Mouse (Mus musculus) lung, postnatal 0 days (tissue): Measurements from ENCODE around the gene Pde2a. TPM values are rescaled to one million over a fixed set of nuclear protein-coding genes. Genes with fewer than 3 reads are reported as not detected.

Experiments used
- ATAC-seq: fragments of 200-750 bp; cut with Nextera tagmentation; 2 replicates; pipeline ENCODE4 v1.8.0; 2017; ENCODE audit warnings: moderate library complexity
- DNase-seq: peaks from one replicate; pipeline ENCODE4 v3.0.0-alpha.2; 2016; ENCODE audit warnings: low spot score
- H3K27ac ChIP-seq: fragments of 300-500 bp; sonication (generic); 2 replicates; pipeline ENCODE4 v1.5.1; 2014; ENCODE audit warnings: antibody characterized with exemption, mild to moderate bottlenecking, low read length, mixed read lengths
- H3K27me3 ChIP-seq: fragments of 300-500 bp; sonication (generic); replicated peaks from 2 replicates; pipeline ENCODE4 v1.6.1; 2014; ENCODE audit warnings: low read length, mixed read lengths; ENCODE audit not compliant: insufficient read depth
- H3K36me3 ChIP-seq: fragments of 300-500 bp; sonication (generic); 2 replicates; pipeline ENCODE4 v1.6.1; 2014; ENCODE audit warnings: low read length, mixed read lengths; ENCODE audit not compliant: insufficient read depth
- H3K4me1 ChIP-seq: fragments of 300-500 bp; sonication (generic); 2 replicates; pipeline ENCODE4 v1.6.1; 2014; ENCODE audit warnings: antibody characterized with exemption, low read depth, low read length, mixed read lengths; ENCODE audit not compliant: insufficient read depth
- H3K4me2 ChIP-seq: fragments of 300-500 bp; sonication (generic); replicated peaks from 2 replicates; pipeline ENCODE4 v1.6.1; 2014; ENCODE audit warnings: low read depth, mild to moderate bottlenecking, low read length, moderate library complexity, mixed read lengths
- H3K4me3 ChIP-seq: fragments of 300-500 bp; sonication (generic); 2 replicates; pipeline ENCODE4 v1.5.1; 2014; ENCODE audit warnings: low read depth, low read length
- H3K9ac ChIP-seq: fragments of 300-500 bp; sonication (generic); replicated peaks from 2 replicates; pipeline ENCODE4 v1.6.1; 2014; ENCODE audit warnings: low read depth, mild to moderate bottlenecking
- H3K9me3 ChIP-seq: fragments of 300-500 bp; sonication (generic); 2 replicates; pipeline ENCODE4 v1.6.1; 2016; ENCODE audit warnings: low read length, mixed read lengths
- CTCF ChIP-seq: IDR thresholded peaks from 2 replicates; pipeline ENCODE4 v1.5.1; 2016; ENCODE audit warnings: antibody characterized with exemption, mild to moderate bottlenecking
- EP300 ChIP-seq: IDR thresholded peaks from 2 replicates; pipeline ENCODE4 v1.6.1; 2016; ENCODE audit warnings: antibody characterized with exemption, mild to moderate bottlenecking, control low read depth
- WGBS: fragments of 180-500 bp; shearing (Covaris S2); extraction: QIAGEN DNeasy Blood & Tissue Kit; methylation state at CpG from one replicate; pipeline ENCODE4 v1.1.7; 2014; 5-methylcytosine and 5-hydroxymethylcytosine counted together
- polyA plus RNA-seq: library from polyadenylated mRNA; unstranded; fragments of >200 nt; fragmentation: Nextera tagmentation; extraction: Ambion mirVana; gene quantifications from 2 replicates; pipeline ENCODE4 v1.2.1, GENCODE M21; 2015

Gene Pde2a
- polyA plus RNA-seq, 1 experiment from 2014 or later: 4.3 TPM

DNA sequence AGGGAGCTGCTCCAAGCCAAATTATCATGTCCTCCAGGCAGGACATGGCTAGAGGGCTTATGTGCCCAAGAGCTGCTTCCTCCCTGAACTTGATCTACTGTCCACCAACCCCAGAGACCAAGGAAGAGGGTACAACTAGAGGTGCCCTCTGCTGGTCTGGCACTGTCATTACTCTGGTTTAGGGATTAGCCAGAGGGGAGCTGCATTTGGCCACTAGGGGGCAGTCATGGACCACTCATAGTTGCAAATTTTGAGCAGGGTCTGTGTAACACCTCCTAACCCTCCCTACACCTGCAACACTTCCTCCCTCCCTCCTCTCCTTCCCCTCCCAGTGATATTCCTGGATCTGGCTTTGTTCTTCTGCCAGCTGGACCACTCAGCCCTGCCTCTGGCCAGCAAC, 8.7 kb upstream of the Pde2a start:
- Histone ChIP-seq H3K36me3 (peaks cover 13% of the 10 kb centered on the region), H3K4me1 (0 out of 2 replicates have a peak, but pooled peaks cover 6% of the 10 kb centered on the region), H3K27ac (peak overlapping the region; percentile 20; the same call in 1 of the 2 replicates), H3K9ac (no peak overlapping the region), H3K9me3 (no peaks in the 10 kb centered on the region), H3K4me3 (no peak overlapping the region), H3K4me2 (no peak overlapping the region), H3K27me3 (no peaks in the 10 kb centered on the region)
- no peak for TF ChIP-seq EP300
- TF ChIP-seq CTCF: peak; percentile 100
- DNase-seq (peak; percentile 91), ATAC-seq (peak; percentile 46)

- ATAC-seq (no peak), DNase-seq (no peak)
- Histone ChIP-seq H3K4me1 (0 out of 2 replicates have a peak, but pooled peaks cover 6% of the 10 kb centered on the region), H3K27me3 (no peaks in the 10 kb centered on the region), H3K4me3 (no peak overlapping the region), H3K4me2 (no peak overlapping the region), H3K27ac (no peak overlapping the region), H3K9me3 (no peaks in the 10 kb centered on the region), H3K36me3 (no peaks in the 10 kb centered on the region), H3K9ac (no peak overlapping the region)
- 28% methylated on average over 4 of the region's 4 CpGs for WGBS
- TF ChIP-seq EP300 (no peak), CTCF (no peak)
Measured at GRCm38 (mm10) chr7:101414209-101414608, 7.3 kb upstream of the Pde2a start.

DNA sequence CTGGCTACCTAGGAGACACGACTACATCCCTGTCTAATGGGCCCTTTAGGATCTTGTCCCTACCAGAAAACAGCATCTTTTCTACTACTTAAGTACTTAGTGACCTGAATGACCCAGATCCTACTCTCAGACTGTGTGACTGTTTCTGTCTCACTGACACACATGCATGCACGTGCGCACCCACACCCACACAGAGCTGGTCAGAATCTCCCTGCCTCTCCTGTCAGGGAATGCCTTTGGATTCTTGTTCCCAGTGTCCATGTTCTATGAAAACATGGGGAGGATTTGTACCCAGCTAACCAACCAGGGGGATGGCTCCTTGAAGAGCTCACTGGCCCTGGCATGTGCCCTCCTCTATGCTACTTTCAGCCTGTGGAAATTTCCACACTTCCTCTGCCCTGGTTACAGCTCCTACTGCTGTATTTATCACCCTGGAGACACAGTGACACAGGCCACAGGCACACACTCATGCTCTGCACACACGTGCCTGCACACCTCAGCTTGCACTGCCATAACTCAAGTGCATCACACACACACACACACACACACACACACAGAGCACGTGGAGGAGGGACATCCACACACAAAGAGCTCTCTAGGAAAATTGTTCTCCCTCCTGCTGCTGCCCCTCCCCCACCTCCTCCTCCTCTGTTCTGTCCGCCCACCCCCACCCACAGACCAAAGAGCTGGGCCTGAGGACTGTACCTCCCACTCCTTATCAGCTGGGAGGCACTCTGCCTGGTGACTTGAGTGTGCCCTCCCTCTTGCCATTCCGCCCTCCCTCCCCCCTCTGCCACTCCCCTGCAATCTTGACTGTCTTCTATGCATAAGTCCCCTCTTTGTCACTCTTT, 6.6 kb upstream of the Pde2a start:
- no peaks in the 10 kb centered on the region for H3K27me3 ChIP-seq
- no peak overlapping the region for H3K27ac ChIP-seq
- no peak overlapping the region for H3K9ac ChIP-seq
- no peak overlapping the region for H3K4me2 ChIP-seq
- 23% methylated on average over 6 of the region's 7 CpGs for WGBS
- no peaks in the 10 kb centered on the region for H3K36me3 ChIP-seq
- DNase-seq (peak; percentile 71), ATAC-seq (peak; percentile 71)
- 0 out of 2 replicates have a peak, but pooled peaks cover 6% of the 10 kb centered on the region for H3K4me1 ChIP-seq
- no peak overlapping the region for H3K4me3 ChIP-seq
- no peak for TF ChIP-seq EP300
- TF ChIP-seq CTCF: no peak
- no peaks in the 10 kb centered on the region for H3K9me3 ChIP-seq

DNA sequence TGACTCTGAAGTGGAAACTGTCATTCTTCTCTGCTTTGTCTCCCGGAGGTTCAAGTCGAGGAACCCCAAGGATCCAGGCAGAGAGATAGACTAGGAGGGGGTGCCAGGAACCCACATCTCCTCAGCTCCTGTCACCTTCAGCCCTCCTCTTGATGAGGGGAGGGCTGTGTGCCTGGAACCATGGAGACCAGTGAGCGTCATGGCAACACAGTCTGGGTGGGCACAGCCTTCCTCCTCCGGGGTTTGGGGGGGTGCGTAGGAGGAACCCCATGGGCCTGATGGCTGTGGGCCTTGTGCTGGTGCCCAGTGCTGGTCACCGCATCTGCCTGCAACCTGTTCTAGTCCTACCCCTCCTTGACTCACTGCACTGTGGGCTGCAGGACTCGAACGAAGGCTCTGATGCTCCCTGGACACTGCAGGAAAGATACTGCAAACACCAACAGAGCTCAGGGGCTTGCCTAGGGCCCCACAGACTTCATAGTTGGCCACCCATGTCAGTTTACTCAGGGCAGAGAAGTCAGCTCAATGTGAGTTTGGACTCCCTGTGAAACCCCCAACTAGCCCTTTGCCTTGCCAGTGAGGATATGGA, 5.9 kb upstream of the Pde2a start:
- no peak overlapping the region for H3K9ac ChIP-seq
- H3K27ac ChIP-seq: no peak overlapping the region
- no peak overlapping the region for H3K4me3 ChIP-seq
- no peaks in the 10 kb centered on the region for H3K9me3 ChIP-seq
- no peak overlapping the region for H3K4me2 ChIP-seq
- 29% methylated on average over 8 of the region's 8 CpGs for WGBS
- H3K27me3 ChIP-seq: no peaks in the 10 kb centered on the region
- TF ChIP-seq CTCF: no peak
- no peak for TF ChIP-seq EP300
- no peak for DNase-seq
- no peaks in the 10 kb centered on the region for H3K36me3 ChIP-seq
- H3K4me1 ChIP-seq: 0 out of 2 replicates have a peak, but pooled peaks cover 6% of the 10 kb centered on the region
- no peak for ATAC-seq

DNA sequence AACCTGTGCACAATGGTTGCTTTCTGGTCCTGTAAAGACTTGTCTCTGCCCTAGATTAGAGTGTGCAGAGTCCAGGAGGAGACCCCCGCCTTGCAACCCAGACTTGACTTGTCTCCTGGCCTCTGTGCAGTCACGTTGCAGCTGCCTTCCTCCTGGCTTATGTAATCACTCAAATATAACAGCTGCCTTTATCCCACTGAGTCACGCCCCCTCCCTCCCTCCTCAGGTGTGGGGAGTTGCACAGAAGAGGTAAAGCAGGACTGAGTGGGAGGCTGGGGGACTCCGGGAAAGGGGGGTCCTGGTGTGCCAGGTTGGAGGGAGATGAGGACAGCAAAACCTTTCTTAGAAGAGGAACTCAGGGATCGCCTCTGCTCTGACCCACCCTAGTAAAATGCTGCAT, 5.1 kb upstream of the Pde2a start:
- Histone ChIP-seq H3K9me3 (no peaks in the 10 kb centered on the region), H3K27ac (no peak overlapping the region), H3K9ac (no peak overlapping the region), H3K27me3 (no peaks in the 10 kb centered on the region), H3K4me2 (no peak overlapping the region), H3K4me1 (0 out of 2 replicates have a peak, but pooled peaks cover 6% of the 10 kb centered on the region), H3K36me3 (no peaks in the 10 kb centered on the region), H3K4me3 (no peak overlapping the region)
- no peak for DNase-seq
- TF ChIP-seq CTCF: no peak
- no peak for TF ChIP-seq EP300
- ATAC-seq: no peak
- WGBS: 37% methylated on average over 5 of the region's 5 CpGs

- Histone ChIP-seq H3K9ac (no peak overlapping the region), H3K27me3 (no peaks in the 10 kb centered on the region; the same call in 1 of the 2 replicates), H3K4me3 (no peak overlapping the region), H3K36me3 (no peaks in the 10 kb centered on the region), H3K4me2 (no peak overlapping the region), H3K9me3 (no peaks in the 10 kb centered on the region), H3K27ac (no peak overlapping the region), H3K4me1 (0 out of 2 replicates have a peak, but pooled peaks cover under 1% of the 10 kb centered on the region)
- no peak for DNase-seq
- TF ChIP-seq CTCF: peak; percentile 5; the same call in 1 of the 2 replicates
- TF ChIP-seq EP300: no peak
- WGBS: 4% methylated on average over 27 of the region's 27 CpGs
- ATAC-seq: no peak
Measured at GRCm38 (mm10) chr7:101419013-101419770, 2.3 kb upstream of the Pde2a start.
